Mouse (Mus musculus) midbrain, embryonic 11.5 days (tissue): ENCODE data around the gene Serinc3. TPM values are rescaled to one million over a fixed set of nuclear protein-coding genes. Genes with fewer than 3 reads are reported as not detected.
A peak's percentile ranks its signal among the peaks of the same experiment; 100 is the strongest.

Experiments
- ATAC-seq: fragments of 200-750 bp; cut with Nextera tagmentation; 2 replicates; pipeline ENCODE4 v1.8.0; 2017; ENCODE audit warnings: moderate TSS enrichment, moderate library complexity; ENCODE audit not compliant: low FRiP score
- DNase-seq: peaks from one replicate; pipeline ENCODE4 v3.0.0; 2015; ENCODE audit warnings: low spot score; ENCODE audit errors: missing footprints
- H3K27ac ChIP-seq: fragments of 300-500 bp; sonication (generic); 2 replicates; pipeline ENCODE4 v1.5.1; 2014; ENCODE audit warnings: low read depth, low read length
- H3K27me3 ChIP-seq: fragments of 300-500 bp; sonication (generic); 2 replicates; pipeline ENCODE4 v1.6.1; 2014; ENCODE audit warnings: mild to moderate bottlenecking, low read length, moderate library complexity, mixed read lengths; ENCODE audit not compliant: control insufficient read depth, insufficient read depth
- H3K36me3 ChIP-seq: fragments of 300-500 bp; sonication (generic); 2 replicates; pipeline ENCODE4 v1.6.1; 2014; ENCODE audit warnings: mild to moderate bottlenecking, low read length, moderate library complexity, mixed read lengths; ENCODE audit not compliant: control insufficient read depth, insufficient read depth
- H3K4me1 ChIP-seq: fragments of 300-500 bp; sonication (generic); 2 replicates; pipeline ENCODE4 v1.6.1; 2014; ENCODE audit warnings: low read length; ENCODE audit not compliant: control insufficient read depth, insufficient read depth
- H3K4me2 ChIP-seq: fragments of 300-500 bp; sonication (generic); 2 replicates; pipeline ENCODE4 v1.6.1; 2014; ENCODE audit warnings: mild to moderate bottlenecking, moderate library complexity
- H3K4me3 ChIP-seq: fragments of 300-500 bp; sonication (generic); 2 replicates; pipeline ENCODE4 v1.5.1; 2014; ENCODE audit warnings: low read depth, low read length
- H3K9ac ChIP-seq: fragments of 300-500 bp; sonication (generic); 2 replicates; pipeline ENCODE4 v1.6.1; 2014; ENCODE audit warnings: low read length
- H3K9me3 ChIP-seq: fragments of 300-500 bp; sonication (generic); 2 replicates; pipeline ENCODE4 v1.6.1; 2016; ENCODE audit warnings: low read length; ENCODE audit not compliant: control insufficient read depth
- WGBS: fragments of 180-500 bp; shearing (Covaris S2); extraction: QIAGEN DNeasy Blood & Tissue Kit; methylation state at CpG from one replicate; pipeline ENCODE4 v1.1.7; 2014; 5-methylcytosine and 5-hydroxymethylcytosine counted together
- polyA plus RNA-seq: library from polyadenylated mRNA; unstranded; fragments of >200 nt; fragmentation: Nextera tagmentation; extraction: Ambion mirVana; gene quantifications from 2 replicates; pipeline ENCODE4 v1.2.1, GENCODE M21; 2014

The Serinc3 gene
- polyA plus RNA-seq, 1 experiment from 2014 or later: 35.0 TPM

- WGBS: 88% methylated on average over 11 of the region's 11 CpGs
- H3K4me1 ChIP-seq: peaks cover 5% of the 10 kb centered on the region; the same call in 1 of the 2 replicates
- no peak overlapping the region for H3K27ac ChIP-seq
- no peak overlapping the region for H3K4me3 ChIP-seq
- H3K27me3 ChIP-seq: no peaks in the 10 kb centered on the region
- DNase-seq (no peak), ATAC-seq (no peak)
- H3K36me3 ChIP-seq: no peaks in the 10 kb centered on the region
- H3K9ac ChIP-seq: no peak overlapping the region
- no peak overlapping the region for H3K4me2 ChIP-seq
- no peaks in the 10 kb centered on the region for H3K9me3 ChIP-seq
These were observed 26.1 kb upstream of the Serinc3 start for GRCm38 (mm10) chr2:163670872-163671594.

- H3K9me3 ChIP-seq: no peaks in the 10 kb centered on the region
- H3K4me1 ChIP-seq: no peaks in the 10 kb centered on the region
- no peak overlapping the region for H3K4me3 ChIP-seq
- H3K9ac ChIP-seq: no peak overlapping the region
- WGBS: 96% methylated on average over 1 of the region's 1 CpGs
- ATAC-seq (no peak), DNase-seq (peak; percentile 31)
- no peaks in the 10 kb centered on the region for H3K27me3 ChIP-seq
- no peak overlapping the region for H3K4me2 ChIP-seq
- H3K27ac ChIP-seq: no peak overlapping the region
- no peaks in the 10 kb centered on the region for H3K36me3 ChIP-seq
These were observed 22.1 kb upstream of the Serinc3 start for GRCm38 (mm10) chr2:163667045-163667444.

- Histone ChIP-seq H3K4me2 (no peak overlapping the region), H3K9me3 (no peaks in the 10 kb centered on the region), H3K4me3 (no peak overlapping the region), H3K36me3 (no peaks in the 10 kb centered on the region), H3K4me1 (peaks cover 4% of the 10 kb centered on the region; the same call in 1 of the 2 replicates), H3K27ac (no peak overlapping the region), H3K27me3 (no peaks in the 10 kb centered on the region), H3K9ac (no peak overlapping the region)
- 80% methylated on average over 3 of the region's 3 CpGs for WGBS
- no peak for ATAC-seq
- peak; percentile 28 for DNase-seq
These were observed 19.0 kb upstream of the Serinc3 start for GRCm38 (mm10) chr2:163663930-163664329.

GRCm38 (mm10) chr2:163662698-163663221 lies 17.8 kb upstream of the Serinc3 start:
- Histone ChIP-seq H3K27me3 (no peaks in the 10 kb centered on the region), H3K9me3 (no peaks in the 10 kb centered on the region), H3K4me3 (no peak overlapping the region), H3K27ac (no peak overlapping the region), H3K4me1 (peaks cover 6% of the 10 kb centered on the region; the same call in 1 of the 2 replicates), H3K4me2 (no peak overlapping the region), H3K36me3 (no peaks in the 10 kb centered on the region), H3K9ac (no peak overlapping the region)
- WGBS: 78% methylated on average over 2 of the region's 2 CpGs
- ATAC-seq (no peak), DNase-seq (peak; percentile 23)

- H3K9me3 ChIP-seq: no peaks in the 10 kb centered on the region
- 92% methylated on average over 5 of the region's 5 CpGs for WGBS
- no peak overlapping the region for H3K9ac ChIP-seq
- ATAC-seq: no peak
- no peak overlapping the region for H3K4me3 ChIP-seq
- DNase-seq: peak; percentile 54
- no peaks in the 10 kb centered on the region for H3K36me3 ChIP-seq
- H3K27me3 ChIP-seq: no peaks in the 10 kb centered on the region
- peaks cover 6% of the 10 kb centered on the region; the same call in 1 of the 2 replicates for H3K4me1 ChIP-seq
- no peak overlapping the region for H3K27ac ChIP-seq
- no peak overlapping the region for H3K4me2 ChIP-seq
These were observed 17.1 kb upstream of the Serinc3 start for GRCm38 (mm10) chr2:163662076-163662475.

- no peak for ATAC-seq
These were observed 16.5 kb upstream of the Serinc3 start for GRCm38 (mm10) chr2:163661371-163661850.

GRCm38 (mm10) chr2:163660103-163660701 lies 15.3 kb upstream of the Serinc3 start:
- H3K27me3 ChIP-seq: no peaks in the 10 kb centered on the region
- 85% methylated on average over 5 of the region's 5 CpGs for WGBS
- H3K4me3 ChIP-seq: no peak overlapping the region

More at GRCm38 (mm10) chr2:163661371-163661850, 16.5 kb upstream of the Serinc3 start:
- Histone ChIP-seq H3K4me2 (no peak overlapping the region), H3K9ac (no peak overlapping the region), H3K27ac (no peak overlapping the region), H3K36me3 (no peaks in the 10 kb centered on the region), H3K4me3 (no peak overlapping the region), H3K27me3 (no peaks in the 10 kb centered on the region), H3K4me1 (peaks cover 6% of the 10 kb centered on the region; the same call in 1 of the 2 replicates), H3K9me3 (no peaks in the 10 kb centered on the region)
- WGBS: 66% methylated on average over 6 of the region's 6 CpGs
- DNase-seq: peak; percentile 85

GRCm38 (mm10) chr2:163659431-163659830 lies 14.5 kb upstream of the Serinc3 start:
- Histone ChIP-seq H3K4me2 (peak overlapping the region; percentile 51), H3K4me3 (peak overlapping the region; percentile 76), H3K27ac (no peak overlapping the region), H3K27me3 (no peaks in the 10 kb centered on the region), H3K4me1 (peaks cover 6% of the 10 kb centered on the region; the same call in 1 of the 2 replicates), H3K9me3 (no peaks in the 10 kb centered on the region), H3K9ac (peak overlapping the region; percentile 91), H3K36me3 (no peaks in the 10 kb centered on the region)
- WGBS: 77% methylated on average over 12 of the region's 12 CpGs
- DNase-seq: peak; percentile 86
- no peak for ATAC-seq

More at GRCm38 (mm10) chr2:163660103-163660701, 15.3 kb upstream of the Serinc3 start:
- DNase-seq (peak; percentile 59), ATAC-seq (no peak)
- H3K4me1 ChIP-seq: peaks cover 6% of the 10 kb centered on the region; the same call in 1 of the 2 replicates
- H3K4me2 ChIP-seq: no peak overlapping the region
- no peak overlapping the region for H3K27ac ChIP-seq
- no peaks in the 10 kb centered on the region for H3K36me3 ChIP-seq
- no peak overlapping the region for H3K9ac ChIP-seq
- H3K9me3 ChIP-seq: no peaks in the 10 kb centered on the region

- H3K27me3 ChIP-seq: no peaks in the 10 kb centered on the region
- no peaks in the 10 kb centered on the region for H3K36me3 ChIP-seq
- ATAC-seq (peak; percentile 9; the same call in 1 of the 2 replicates), DNase-seq (peak; percentile 91)
- WGBS: under 1% methylated on average over 8 of the region's 8 CpGs
- peaks cover 6% of the 10 kb centered on the region; the same call in 1 of the 2 replicates for H3K4me1 ChIP-seq
- peak overlapping the region; percentile 51 for H3K4me2 ChIP-seq
- H3K9me3 ChIP-seq: no peaks in the 10 kb centered on the region
- H3K9ac ChIP-seq: peak overlapping the region; percentile 91
- peak overlapping the region; percentile 76 for H3K4me3 ChIP-seq
- H3K27ac ChIP-seq: no peak overlapping the region
These were observed 14.0 kb upstream of the Serinc3 start for GRCm38 (mm10) chr2:163658941-163659340.
